Mouse (Mus musculus) heart, adult 2 months (tissue): ENCODE results near the gene Dmrtb1.

ENCODE experiments used
- CTCF ChIP-seq: fragments of 200-600 bp; IDR thresholded peaks from 2 replicates; pipeline ENCODE4 v1.8.1; 2022; ENCODE audit warnings: antibody characterized with exemption, mild to moderate bottlenecking, moderate library complexity
- POLR2A ChIP-seq: fragments of 200-500 bp; IDR thresholded peaks from 2 replicates; pipeline ENCODE4 v1.6.1; 2011; ENCODE audit warnings: mild to moderate bottlenecking, low read depth, low read length, control low read depth; ENCODE audit not compliant: insufficient read depth

DNA sequence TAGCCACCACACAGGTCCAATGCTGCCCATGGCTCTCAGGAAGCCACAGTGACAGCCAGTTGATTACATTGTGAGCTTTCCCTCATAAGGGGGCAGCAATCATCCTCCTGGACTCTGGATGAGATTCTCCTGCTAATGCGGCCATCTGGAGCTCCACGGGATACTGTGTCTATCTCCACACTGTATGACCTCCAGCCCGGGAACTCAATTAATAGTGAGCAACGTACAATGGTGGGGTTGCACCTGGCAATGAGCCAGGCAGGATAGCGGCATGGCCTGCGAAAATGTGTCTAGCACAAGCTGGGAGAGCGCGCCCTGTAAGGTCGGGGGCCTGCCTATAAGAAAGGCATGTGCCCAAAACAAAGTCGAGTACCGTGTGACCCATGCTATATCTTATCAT, 23.4 kb downstream of the Dmrtb1 start:
- TF ChIP-seq CTCF (no peak), POLR2A (no peak)
